Mouse (Mus musculus) ES-E14 (cell line): ENCODE measurements around the gene Prickle2.

Experiments used
- CHD2 ChIP-seq: IDR thresholded peaks from 2 replicates; pipeline ENCODE4 v1.6.1; 2014; ENCODE audit warnings: mild to moderate bottlenecking, low read depth, low read length, inconsistent platforms
- HCFC1 ChIP-seq: IDR thresholded peaks from 2 replicates; pipeline ENCODE4 v1.6.1; 2012; ENCODE audit warnings: low read length, inconsistent platforms, borderline replicate concordance; ENCODE audit not compliant: insufficient read depth
- MAFK ChIP-seq: IDR thresholded peaks from 2 replicates; pipeline ENCODE4 v1.6.1; 2014; ENCODE audit warnings: mild to moderate bottlenecking, low read depth, low read length, inconsistent platforms; ENCODE audit not compliant: insufficient read depth
- ZC3H11A ChIP-seq: IDR thresholded peaks from 2 replicates; pipeline ENCODE4 v1.6.1; 2012; ENCODE audit warnings: low read depth, mild to moderate bottlenecking, inconsistent platforms, low read length, borderline replicate concordance

DNA sequence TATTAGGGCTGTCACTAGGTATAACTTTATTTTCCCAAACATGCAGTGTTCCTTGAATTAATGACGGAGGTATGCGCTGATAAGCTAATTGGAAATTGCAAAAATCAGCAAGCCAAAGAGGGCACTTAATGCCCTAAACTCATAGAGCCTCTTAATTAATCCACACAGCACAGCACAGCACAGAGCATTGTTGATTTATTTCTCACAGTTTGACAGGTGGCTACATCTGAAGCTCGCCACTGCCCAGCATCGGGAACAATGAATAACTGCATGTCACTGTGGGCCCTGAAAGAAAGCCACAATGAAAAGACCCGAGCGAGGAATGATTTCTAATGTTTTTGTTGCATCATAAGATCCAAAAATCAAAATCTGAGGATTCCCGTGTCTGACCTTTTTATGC lies 359.2 kb downstream of the Prickle2 start:
- TF ChIP-seq ZC3H11A: no peak
- no peak for TF ChIP-seq HCFC1
- no peak for TF ChIP-seq MAFK
- no peak for TF ChIP-seq CHD2
